Mouse (Mus musculus): ENCODE results near the gene Treml1. TPM values are rescaled to one million over a fixed set of nuclear protein-coding genes. Genes with fewer than 3 reads are reported as not detected.

The Treml1 gene
- total RNA-seq, 2 experiments from 2014 or later: not detected

- peak; percentile 65 to 75 for DNase-seq (ENCODE audit: low spot score in 2 of 2)
Measured at GRCm38 (mm10) chr17:48408526-48409291, 49.0 kb downstream of the Treml1 start.

GRCm38 (mm10) chr17:48409380-48410298 lies 49.9 kb downstream of the Treml1 start, which contains the start of the genes Nfya and Oard1:
Gene Nfya, minus strand, starts transcription at chr17:48409906.
Gene Oard1, plus strand, starts transcription at chr17:48410014.
- peak; percentile 100 for DNase-seq (ENCODE audit: low spot score in 2 of 2)

DNA sequence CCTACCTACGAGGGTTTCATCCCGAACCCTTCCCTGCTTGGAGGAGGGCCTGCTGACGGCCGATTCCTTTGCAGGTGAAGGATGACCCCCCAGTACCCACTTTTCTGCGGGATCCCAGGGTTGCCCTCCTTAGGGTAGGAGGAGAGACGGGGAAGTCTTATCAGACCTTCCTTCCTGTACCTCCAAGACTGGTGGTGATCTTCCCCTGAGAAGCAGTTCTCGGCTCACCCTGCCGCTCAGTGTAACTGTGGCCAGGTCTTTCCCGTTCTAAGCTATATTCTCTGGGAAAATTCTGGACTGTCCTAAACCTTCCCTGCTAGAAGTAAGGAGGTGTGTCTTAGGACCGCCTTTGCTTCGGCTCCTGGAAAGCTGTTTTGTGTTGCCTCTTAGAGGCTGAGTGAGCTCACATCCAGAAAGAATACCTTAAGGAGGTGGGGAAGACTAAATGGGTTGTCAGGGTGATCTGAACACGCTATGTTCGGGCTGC lies 50.6 kb downstream of the Treml1 start:
- no peak for DNase-seq (ENCODE audit: low spot score in 2 of 2)

GRCm38 (mm10) chr17:48411241-48411640 lies 51.5 kb downstream of the Treml1 start:
- no peak for DNase-seq (ENCODE audit: low spot score in 2 of 2)

- no peak for DNase-seq (ENCODE audit: low spot score in 2 of 2)
Measured at GRCm38 (mm10) chr17:48416011-48416410, 56.3 kb downstream of the Treml1 start.

Other genes with a start within 250 kb of the Treml1 start
- not detected for gene 9830107B12Rik, start 213.6 kb upstream of the Treml1 start, total RNA-seq (2021)
- not detected for gene A530064D06Rik, start 192.6 kb upstream of the Treml1 start, total RNA-seq (2021)
- not detected for gene Trem1, start 127.1 kb upstream of the Treml1 start, total RNA-seq (2021)
- not detected for gene Trem3, start 112.1 kb upstream of the Treml1 start, total RNA-seq (2021)
- not detected for gene Treml4, start 95.6 kb upstream of the Treml1 start, total RNA-seq (2021)
- under 1 TPM; 0.13 to 0.37 TPM for gene Treml2, start 60.4 kb upstream of the Treml1 start, total RNA-seq (2021)
- not detected for gene B430306N03Rik, start 43.8 kb upstream of the Treml1 start, total RNA-seq (2021)
- gene Trem2, start 13.5 kb upstream of the Treml1 start, total RNA-seq (2021): 1 to 10 TPM; 6.7 to 8.1 TPM
- 10 to 100 TPM; 33.5 to 38.1 TPM for gene Nfya, start 50.0 kb downstream of the Treml1 start, total RNA-seq (2021)
- 10 to 100 TPM; 11.9 to 16.2 TPM for gene Oard1, start 50.1 kb downstream of the Treml1 start, total RNA-seq (2021)
- gene Apobec2, start 73.0 kb downstream of the Treml1 start, total RNA-seq (2021): under 1 TPM in 1 of 2 experiments, not detected in 1; 0.47 TPM
- gene Tspo2, start 91.6 kb downstream of the Treml1 start, total RNA-seq (2021): not detected
- gene Unc5cl, start 95.0 kb downstream of the Treml1 start, total RNA-seq (2021): 1 to 10 TPM in 1 of 2 experiments, under 1 TPM in 1; 0.98 to 2.0 TPM

Data from layer of hippocampus, postnatal 10 days (tissue).